Mouse (Mus musculus): ENCODE measurements around the gene Dnaic1. TPM values are rescaled to one million over a fixed set of nuclear protein-coding genes. Genes with fewer than 3 reads are reported as not detected.

The Dnaic1 gene
- total RNA-seq, 2 experiments from 2014 or later = 7.8 to 9.0 TPM

Other genes with a start within 250 kb of the Dnaic1 start
- gene Ubap1, start 220.8 kb upstream of the Dnaic1 start, total RNA-seq (2021) = 10 to 100 TPM; 53.7 to 54.0 TPM
- 1 to 10 TPM in 1 of 2 experiments, under 1 TPM in 1; 0.52 to 1.0 TPM for gene Kif24, start 104.9 kb upstream of the Dnaic1 start, total RNA-seq (2021)
- gene Nudt2, start 104.6 kb upstream of the Dnaic1 start, total RNA-seq (2021) = 10 to 100 TPM; 29.5 to 32.0 TPM
- gene AI464131, start 66.7 kb upstream of the Dnaic1 start, total RNA-seq (2021) = 10 to 100 TPM; 29.0 to 29.3 TPM
- 1 to 10 TPM; 4.5 to 7.0 TPM for gene 1110017D15Rik, start 52.4 kb upstream of the Dnaic1 start, total RNA-seq (2021)
- gene Fam219a, start 237 bp upstream of the Dnaic1 start, total RNA-seq (2021) = 100 to 1,000 TPM; 159 to 163 TPM
- 10 to 100 TPM; 61.9 to 65.0 TPM for gene Enho, start 70.5 kb downstream of the Dnaic1 start, total RNA-seq (2021)
- gene Cntfr, start 127.3 kb downstream of the Dnaic1 start, total RNA-seq (2021) = 100 to 1,000 TPM; 110 to 113 TPM
- gene Il11ra1, start 130.2 kb downstream of the Dnaic1 start, total RNA-seq (2021) = 10 to 100 TPM; 35.5 to 37.0 TPM
- gene Rpp25l, start 143.8 kb downstream of the Dnaic1 start, total RNA-seq (2021) = 10 to 100 TPM; 36.0 to 39.0 TPM
- gene Dctn3, start 153.4 kb downstream of the Dnaic1 start, total RNA-seq (2021) = 100 to 1,000 TPM; 150 to 151 TPM
- gene Arid3c, start 161.4 kb downstream of the Dnaic1 start, total RNA-seq (2021) = not detected
- 10 to 100 TPM; 52.2 to 54.3 TPM for gene Galt, start 185.5 kb downstream of the Dnaic1 start, total RNA-seq (2021)
- gene Sigmar1, start 186.4 kb downstream of the Dnaic1 start, total RNA-seq (2021) = 10 to 100 TPM; 36.9 to 44.0 TPM
- 100 to 1,000 TPM; 125 to 135 TPM for gene Ccl27a, start 204.5 kb downstream of the Dnaic1 start, total RNA-seq (2021)

Measured in layer of hippocampus, adult 18-20 months (tissue).